Mouse (Mus musculus): ENCODE data around the gene Irf3. TPM values are rescaled to one million over a fixed set of nuclear protein-coding genes. Genes with fewer than 3 reads are reported as not detected.

Irf3 gene
- polyA plus RNA-seq, 1 experiment = 277 TPM

- no peak overlapping the region for H3K27ac ChIP-seq (ENCODE audit: control insufficient read depth, insufficient read depth, low read length)
- H3K4me3 ChIP-seq (ENCODE audit: control insufficient read depth, insufficient read depth, low read length) = no peak overlapping the region
- 77% methylated on average over 7 of the region's 7 CpGs for WGBS
- TF ChIP-seq CTCF (IDR thresholded peaks at IDR 0.05; ENCODE audit: borderline replicate concordance, control insufficient read depth, extremely low read depth, insufficient read depth, low read length, poor library complexity) = no peak
- no peak for TF ChIP-seq POLR2A (IDR thresholded peaks at IDR 0.05; ENCODE audit: control insufficient read depth, extremely low read depth, insufficient read depth, low read length, poor library complexity)
- DNase-seq = no peak
- H3K27me3 ChIP-seq (ENCODE audit: control insufficient read depth, insufficient read depth, low read length) = no peaks in the 10 kb centered on the region; the same call in 1 of the 2 replicates
- H3K36me3 ChIP-seq (ENCODE audit: control insufficient read depth, insufficient read depth, low read length) = no peaks in the 10 kb centered on the region
- H3K4me1 ChIP-seq (replicated peaks; ENCODE audit: control insufficient read depth, insufficient read depth, low read length) = peaks cover 13% of the 10 kb centered on the region
These were observed 26.3 kb upstream of the Irf3 start for GRCm38 (mm10) chr7:44971142-44971541.

DNA sequence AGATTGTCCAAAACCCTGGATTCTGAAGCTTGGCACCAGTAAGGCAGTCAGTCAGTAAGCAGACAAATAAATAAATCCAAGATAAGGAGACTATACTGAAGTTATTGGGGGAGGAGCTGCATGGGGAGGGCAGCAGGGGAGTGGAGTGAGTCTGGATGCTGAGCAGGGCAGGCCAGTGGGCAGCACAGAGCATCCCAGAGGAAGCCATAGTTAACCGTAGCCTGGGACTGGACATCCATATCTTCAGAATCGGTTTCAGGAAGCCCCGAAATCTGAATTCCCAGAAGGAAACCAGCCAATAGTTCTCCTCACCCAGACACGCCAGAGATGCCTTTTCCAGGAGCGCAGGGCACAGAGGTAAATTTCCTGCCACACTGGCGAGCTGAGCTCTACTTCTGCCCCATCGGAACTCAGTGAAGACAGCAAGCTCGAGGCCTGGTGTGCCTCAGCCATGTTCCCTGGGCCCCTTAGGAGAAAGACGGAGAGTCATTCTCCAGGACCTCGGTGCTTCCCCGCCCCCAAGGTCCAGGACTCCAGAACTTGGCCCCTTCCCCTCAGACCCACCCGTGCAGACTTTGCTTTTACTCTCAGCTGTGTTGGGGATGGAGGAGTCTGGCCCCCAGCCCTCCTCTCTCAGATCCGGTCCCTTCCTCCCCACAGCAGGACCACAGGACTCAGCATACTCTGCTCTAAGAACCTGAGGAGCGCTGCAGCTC, 23.9 kb upstream of the Irf3 start:
- H3K36me3 ChIP-seq (ENCODE audit: control insufficient read depth, insufficient read depth, low read length) = peaks cover 14% of the 10 kb centered on the region
- WGBS = 69% methylated on average over 14 of the region's 14 CpGs
- no peak overlapping the region for H3K4me3 ChIP-seq (ENCODE audit: control insufficient read depth, insufficient read depth, low read length)
- H3K27ac ChIP-seq (ENCODE audit: control insufficient read depth, insufficient read depth, low read length) = no peak overlapping the region
- H3K4me1 ChIP-seq (replicated peaks; ENCODE audit: control insufficient read depth, insufficient read depth, low read length) = peaks cover 13% of the 10 kb centered on the region
- TF ChIP-seq POLR2A (IDR thresholded peaks at IDR 0.05; ENCODE audit: control insufficient read depth, extremely low read depth, insufficient read depth, low read length, poor library complexity) (no peak), CTCF (IDR thresholded peaks at IDR 0.05; ENCODE audit: borderline replicate concordance, control insufficient read depth, extremely low read depth, insufficient read depth, low read length, poor library complexity) (no peak)
- H3K27me3 ChIP-seq (ENCODE audit: control insufficient read depth, insufficient read depth, low read length) = no peaks in the 10 kb centered on the region; the same call in 1 of the 2 replicates
- DNase-seq = no peak

DNA sequence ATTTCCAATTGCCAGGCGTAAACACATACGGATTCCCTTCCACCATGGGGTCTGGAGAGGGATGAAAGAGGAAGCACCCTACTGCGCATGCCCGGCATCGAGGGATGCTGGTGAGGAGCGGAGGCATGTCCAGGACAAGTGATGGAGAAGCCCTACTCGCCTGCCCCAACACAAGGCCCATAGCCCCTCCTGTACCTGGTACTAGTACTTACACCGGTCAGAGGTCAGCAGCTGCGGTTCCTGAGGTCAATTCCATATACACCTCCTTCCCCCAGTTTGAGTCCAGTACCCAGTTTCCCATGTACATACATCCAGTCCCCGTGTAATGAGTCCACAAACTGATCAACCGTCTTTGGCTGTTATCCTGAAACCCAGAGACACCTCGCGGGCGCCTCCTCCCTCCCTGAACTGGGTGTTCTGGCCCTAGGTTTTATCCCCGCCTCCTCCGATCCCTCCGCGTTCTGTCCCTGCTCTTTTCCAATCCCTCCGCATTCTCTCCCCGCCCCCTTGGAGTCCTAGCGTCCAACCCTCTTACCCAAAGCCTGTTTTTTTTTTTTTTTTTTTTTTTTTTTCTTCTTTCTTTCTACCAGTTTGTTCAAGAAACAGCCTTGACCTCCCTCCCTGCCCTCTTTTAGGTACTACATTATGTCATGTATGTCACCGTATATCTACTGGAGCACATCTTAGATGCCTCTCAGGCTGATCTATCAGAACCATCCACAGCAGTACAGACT, 22.9 kb upstream of the Irf3 start, which contains the start of gene Cpt1c:
Cpt1c (minus strand) TSS at position 469 of the 734 bp plus-strand sequence.
- WGBS = 27% methylated on average over 22 of the region's 22 CpGs
- no peaks in the 10 kb centered on the region; the same call in 1 of the 2 replicates for H3K27me3 ChIP-seq (ENCODE audit: control insufficient read depth, insufficient read depth, low read length)
- no peak for TF ChIP-seq CTCF (IDR thresholded peaks at IDR 0.05; ENCODE audit: borderline replicate concordance, control insufficient read depth, extremely low read depth, insufficient read depth, low read length, poor library complexity)
- no peak for TF ChIP-seq POLR2A (IDR thresholded peaks at IDR 0.05; ENCODE audit: control insufficient read depth, extremely low read depth, insufficient read depth, low read length, poor library complexity)
- H3K36me3 ChIP-seq (ENCODE audit: control insufficient read depth, insufficient read depth, low read length) = peaks cover 19% of the 10 kb centered on the region
- no peak for DNase-seq
- H3K4me1 ChIP-seq (replicated peaks; ENCODE audit: control insufficient read depth, insufficient read depth, low read length) = peaks cover 13% of the 10 kb centered on the region
- H3K4me3 ChIP-seq (ENCODE audit: control insufficient read depth, insufficient read depth, low read length) = no peak within 1 kb of the TSS
- H3K27ac ChIP-seq (ENCODE audit: control insufficient read depth, insufficient read depth, low read length) = no peak within 1 kb of the TSS

DNA sequence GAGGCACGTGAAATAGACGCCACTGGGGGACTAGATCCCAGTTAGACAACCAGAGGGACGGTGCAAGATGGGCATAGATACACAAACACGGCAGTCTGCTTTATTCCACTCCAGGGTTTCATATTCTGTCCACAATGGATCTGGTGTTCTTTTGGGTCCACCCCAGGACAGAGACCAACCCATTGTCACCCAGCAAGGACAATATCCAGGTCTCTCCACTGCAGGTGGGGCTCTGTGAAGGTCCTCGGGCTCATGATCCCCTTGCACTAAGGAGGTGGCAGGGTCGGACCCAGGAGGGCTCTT, 22.4 kb upstream of the Irf3 start:
- no peak for DNase-seq
- H3K4me1 ChIP-seq (replicated peaks; ENCODE audit: control insufficient read depth, insufficient read depth, low read length) = peaks cover 13% of the 10 kb centered on the region
- H3K27ac ChIP-seq (ENCODE audit: control insufficient read depth, insufficient read depth, low read length) = no peak overlapping the region
- WGBS = 70% methylated on average over 6 of the region's 6 CpGs
- H3K27me3 ChIP-seq (ENCODE audit: control insufficient read depth, insufficient read depth, low read length) = no peaks in the 10 kb centered on the region; the same call in 1 of the 2 replicates
- peaks cover 19% of the 10 kb centered on the region for H3K36me3 ChIP-seq (ENCODE audit: control insufficient read depth, insufficient read depth, low read length)
- no peak overlapping the region for H3K4me3 ChIP-seq (ENCODE audit: control insufficient read depth, insufficient read depth, low read length)
- TF ChIP-seq POLR2A (IDR thresholded peaks at IDR 0.05; ENCODE audit: control insufficient read depth, extremely low read depth, insufficient read depth, low read length, poor library complexity) = no peak

DNA sequence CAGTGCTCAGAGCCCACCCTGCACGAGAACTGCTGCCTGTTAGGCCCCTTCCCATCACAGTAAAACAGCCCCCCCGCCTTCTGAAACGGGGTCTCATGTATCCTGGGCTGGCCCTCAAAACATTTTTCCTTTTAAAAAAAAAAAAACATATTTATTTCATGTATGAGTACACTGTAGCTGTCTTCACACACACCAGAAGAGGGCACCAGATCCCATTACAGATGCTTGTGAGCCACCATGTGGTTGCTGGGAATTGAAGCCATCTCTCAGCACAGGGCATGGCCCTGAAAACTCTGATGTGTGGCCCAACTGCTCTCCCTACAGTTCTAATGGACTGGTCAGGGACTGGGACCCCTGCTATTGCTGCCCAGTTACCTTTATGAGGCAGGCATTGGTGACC, 19.1 kb upstream of the Irf3 start:
- Histone ChIP-seq H3K27me3 (ENCODE audit: control insufficient read depth, insufficient read depth, low read length) (no peaks in the 10 kb centered on the region; the same call in 1 of the 2 replicates), H3K4me3 (ENCODE audit: control insufficient read depth, insufficient read depth, low read length) (no peak overlapping the region), H3K36me3 (ENCODE audit: control insufficient read depth, insufficient read depth, low read length) (peaks cover 38% of the 10 kb centered on the region), H3K4me1 (replicated peaks; ENCODE audit: control insufficient read depth, insufficient read depth, low read length) (no peaks in the 10 kb centered on the region), H3K27ac (ENCODE audit: control insufficient read depth, insufficient read depth, low read length) (no peak overlapping the region)
- no peak for TF ChIP-seq POLR2A (IDR thresholded peaks at IDR 0.05; ENCODE audit: control insufficient read depth, extremely low read depth, insufficient read depth, low read length, poor library complexity)
- TF ChIP-seq CTCF (IDR thresholded peaks at IDR 0.05; ENCODE audit: borderline replicate concordance, control insufficient read depth, extremely low read depth, insufficient read depth, low read length, poor library complexity) = no peak
- no peak for DNase-seq
- WGBS = 96% methylated on average over 3 of the region's 3 CpGs

GRCm38 (mm10) chr7:44981539-44981938, 15.9 kb upstream of the Irf3 start:
- Histone ChIP-seq H3K27me3 (ENCODE audit: control insufficient read depth, insufficient read depth, low read length) (no peaks in the 10 kb centered on the region), H3K4me3 (ENCODE audit: control insufficient read depth, insufficient read depth, low read length) (no peak overlapping the region), H3K4me1 (replicated peaks; ENCODE audit: control insufficient read depth, insufficient read depth, low read length) (peaks cover 5% of the 10 kb centered on the region), H3K36me3 (ENCODE audit: control insufficient read depth, insufficient read depth, low read length) (peaks cover 38% of the 10 kb centered on the region), H3K27ac (ENCODE audit: control insufficient read depth, insufficient read depth, low read length) (no peak overlapping the region)
- DNase-seq = no peak
- 96% methylated on average over 8 of the region's 8 CpGs for WGBS
- no peak for TF ChIP-seq POLR2A (IDR thresholded peaks at IDR 0.05; ENCODE audit: control insufficient read depth, extremely low read depth, insufficient read depth, low read length, poor library complexity)
- no peak for TF ChIP-seq CTCF (IDR thresholded peaks at IDR 0.05; ENCODE audit: borderline replicate concordance, control insufficient read depth, extremely low read depth, insufficient read depth, low read length, poor library complexity)

All from thymus, adult 2 months (tissue).